Mouse (Mus musculus) testis, adult 2 months (tissue): ENCODE results near the gene Gm8332.
"Not testable (repeated sequence)": the region's sequence is repeated elsewhere in the genome, so short reads cannot be mapped to it uniquely, and the experiment has no call there.

Experiments used
- CTCF ChIP-seq: fragments of 200-500 bp; IDR thresholded peaks from 2 replicates; pipeline ENCODE4 v1.5.1; 2012; ENCODE audit warnings: low read depth, mild to moderate bottlenecking, inconsistent platforms, low read length, moderate library complexity; ENCODE audit not compliant: control insufficient read depth, insufficient read depth, insufficient replicate concordance
- POLR2A ChIP-seq: fragments of 200-500 bp; IDR thresholded peaks from 2 replicates; pipeline ENCODE4 v1.6.1; 2012; ENCODE audit warnings: low read depth, mild to moderate bottlenecking, inconsistent platforms, low read length, moderate library complexity; ENCODE audit not compliant: control insufficient read depth

- not testable (repeated sequence) for TF ChIP-seq CTCF, POLR2A
These were observed 6.0 kb upstream of the Gm8332 start for GRCm38 (mm10) chr12:88255917-88256316.
